Mouse (Mus musculus): Measurements from ENCODE around the gene Tgm1. TPM values are rescaled to one million over a fixed set of nuclear protein-coding genes. Genes with fewer than 3 reads are reported as not detected.
A peak's percentile ranks its signal among the peaks of the same experiment; 100 is the strongest.

Tgm1 gene
- polyA plus RNA-seq, 1 experiment from 2014 or later, result 0.28 TPM

DNA sequence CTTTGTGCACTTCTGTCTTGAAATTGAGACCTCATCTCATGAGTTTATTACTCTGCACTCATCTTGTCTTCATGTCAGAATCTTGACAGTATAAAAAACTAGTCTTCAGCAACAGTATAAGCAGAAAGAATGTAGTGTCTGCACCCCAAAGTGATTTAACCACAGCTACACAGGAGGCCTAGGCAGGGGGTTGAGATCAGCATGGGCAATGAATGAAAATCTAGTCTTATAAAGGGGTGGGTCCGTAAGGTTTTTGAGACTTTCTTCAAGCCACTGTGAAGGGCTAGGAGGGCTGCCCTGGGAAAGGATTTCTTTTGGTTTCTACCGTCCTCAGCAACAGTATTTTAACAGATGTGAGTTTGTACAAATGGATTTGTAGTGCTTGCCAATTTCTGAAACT is 53.1 kb downstream of the Tgm1 start:
- no peaks in the 10 kb centered on the region for H3K9me3 ChIP-seq (ENCODE audit: control insufficient read depth, low read length)
- ATAC-seq, result peak; percentile 16; the same call in 1 of the 2 replicates
- no peak overlapping the region for H3K9ac ChIP-seq (replicated peaks; ENCODE audit: low read depth, low read length)
- peak overlapping the region; percentile 69 for H3K4me2 ChIP-seq (ENCODE audit: low read length)
- H3K27me3 ChIP-seq (replicated peaks; ENCODE audit: control insufficient read depth, insufficient read depth, low read length), result no peaks in the 10 kb centered on the region
- peak overlapping the region; percentile 65 for H3K4me3 ChIP-seq (replicated peaks; ENCODE audit: low read length)
- H3K36me3 ChIP-seq (ENCODE audit: control insufficient read depth, insufficient read depth), result peaks cover 8% of the 10 kb centered on the region; the same call in 1 of the 2 replicates
- H3K27ac ChIP-seq (ENCODE audit: low read length), result no peak overlapping the region
- peaks cover 9% of the 10 kb centered on the region for H3K4me1 ChIP-seq (replicated peaks; ENCODE audit: control insufficient read depth, insufficient read depth, low read length)
- WGBS, result 33% methylated on average over 2 of the region's 2 CpGs

GRCm38 (mm10) chr14:55659960-55660573 is 53.7 kb downstream of the Tgm1 start, which contains the start of gene Mdp1:
TSS of gene Mdp1 (minus strand) at chr14:55660508.
- peaks cover 8% of the 10 kb centered on the region; the same call in 1 of the 2 replicates for H3K36me3 ChIP-seq (ENCODE audit: control insufficient read depth, insufficient read depth)
- peaks cover 9% of the 10 kb centered on the region for H3K4me1 ChIP-seq (replicated peaks; ENCODE audit: control insufficient read depth, insufficient read depth, low read length)
- H3K27ac ChIP-seq (ENCODE audit: low read length), result peak within 1 kb of the TSS; percentile 71
- WGBS, result under 1% methylated on average over 39 of the region's 39 CpGs
- H3K4me2 ChIP-seq (ENCODE audit: low read length), result peak within 1 kb of the TSS; percentile 69
- H3K27me3 ChIP-seq (replicated peaks; ENCODE audit: control insufficient read depth, insufficient read depth, low read length), result no peaks in the 10 kb centered on the region
- H3K9ac ChIP-seq (replicated peaks; ENCODE audit: low read depth, low read length), result peak within 1 kb of the TSS; percentile 69
- peak within 1 kb of the TSS; percentile 65 for H3K4me3 ChIP-seq (replicated peaks; ENCODE audit: low read length)
- no peaks in the 10 kb centered on the region for H3K9me3 ChIP-seq (ENCODE audit: control insufficient read depth, low read length)
- ATAC-seq, result peak; percentile 97

GRCm38 (mm10) chr14:55658011-55658410 is 55.7 kb downstream of the Tgm1 start:
- Histone ChIP-seq H3K4me1 (replicated peaks; ENCODE audit: control insufficient read depth, insufficient read depth, low read length) (peaks cover 9% of the 10 kb centered on the region), H3K9me3 (ENCODE audit: control insufficient read depth, low read length) (no peaks in the 10 kb centered on the region), H3K36me3 (ENCODE audit: control insufficient read depth, insufficient read depth) (peaks cover 6% of the 10 kb centered on the region; the same call in 1 of the 2 replicates), H3K4me3 (replicated peaks; ENCODE audit: low read length) (no peak overlapping the region), H3K4me2 (ENCODE audit: low read length) (no peak overlapping the region), H3K27me3 (replicated peaks; ENCODE audit: control insufficient read depth, insufficient read depth, low read length) (no peaks in the 10 kb centered on the region), H3K9ac (replicated peaks; ENCODE audit: low read depth, low read length) (no peak overlapping the region), H3K27ac (ENCODE audit: low read length) (no peak overlapping the region)
- 90% methylated on average over 5 of the region's 5 CpGs for WGBS
- no peak for ATAC-seq

GRCm38 (mm10) chr14:55656935-55657334 is 56.8 kb downstream of the Tgm1 start:
- H3K27me3 ChIP-seq (replicated peaks; ENCODE audit: control insufficient read depth, insufficient read depth, low read length), result no peaks in the 10 kb centered on the region
- no peak overlapping the region for H3K4me3 ChIP-seq (replicated peaks; ENCODE audit: low read length)
- H3K4me2 ChIP-seq (ENCODE audit: low read length), result no peak overlapping the region
- peaks cover 9% of the 10 kb centered on the region for H3K4me1 ChIP-seq (replicated peaks; ENCODE audit: control insufficient read depth, insufficient read depth, low read length)
- WGBS, result 93% methylated on average over 3 of the region's 3 CpGs
- H3K36me3 ChIP-seq (ENCODE audit: control insufficient read depth, insufficient read depth), result no peaks in the 10 kb centered on the region; the same call in 1 of the 2 replicates
- H3K9ac ChIP-seq (replicated peaks; ENCODE audit: low read depth, low read length), result no peak overlapping the region
- H3K27ac ChIP-seq (ENCODE audit: low read length), result no peak overlapping the region
- H3K9me3 ChIP-seq (ENCODE audit: control insufficient read depth, low read length), result no peaks in the 10 kb centered on the region
- no peak for ATAC-seq

DNA sequence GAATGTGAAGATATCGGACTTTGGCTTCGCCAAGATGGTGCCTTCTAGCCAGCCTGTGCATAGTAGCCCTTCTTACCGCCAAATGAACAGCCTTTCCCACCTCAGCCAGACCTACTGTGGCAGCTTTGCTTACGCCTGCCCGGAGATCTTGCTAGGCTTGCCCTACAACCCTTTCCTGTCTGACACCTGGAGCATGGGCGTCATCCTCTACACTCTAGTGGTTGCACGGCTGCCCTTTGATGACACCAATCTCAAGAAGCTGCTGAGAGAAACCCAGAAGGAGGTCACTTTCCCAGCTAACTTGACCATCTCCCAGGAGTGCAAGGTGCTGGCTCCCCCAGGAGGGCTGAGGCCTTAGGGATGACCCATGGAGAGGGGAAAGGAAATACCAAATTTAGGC is 62.2 kb downstream of the Tgm1 start:
- no peak overlapping the region for H3K27ac ChIP-seq (ENCODE audit: low read length)
- WGBS, result 93% methylated on average over 7 of the region's 7 CpGs
- H3K36me3 ChIP-seq (ENCODE audit: control insufficient read depth, insufficient read depth), result no peaks in the 10 kb centered on the region
- no peaks in the 10 kb centered on the region for H3K4me1 ChIP-seq (replicated peaks; ENCODE audit: control insufficient read depth, insufficient read depth, low read length)
- H3K4me2 ChIP-seq (ENCODE audit: low read length), result no peak overlapping the region
- no peaks in the 10 kb centered on the region for H3K9me3 ChIP-seq (ENCODE audit: control insufficient read depth, low read length)
- ATAC-seq, result no peak
- H3K9ac ChIP-seq (replicated peaks; ENCODE audit: low read depth, low read length), result no peak overlapping the region
- H3K4me3 ChIP-seq (replicated peaks; ENCODE audit: low read length), result no peak overlapping the region
- no peaks in the 10 kb centered on the region for H3K27me3 ChIP-seq (replicated peaks; ENCODE audit: control insufficient read depth, insufficient read depth, low read length)

Other genes starting within 250 kb of the Tgm1 start
- gene Dhrs4, start 235.2 kb downstream of the Tgm1 start, polyA plus RNA-seq (2015; fragmentation: Nextera tagmentation; extraction: Ambion mirVana), result 43.3 and 48.2 TPM in 2 replicates
- 29.4 and 38.1 TPM in 2 replicates for gene Carmil3, start 223.3 kb downstream of the Tgm1 start, polyA plus RNA-seq (2015; fragmentation: Nextera tagmentation; extraction: Ambion mirVana)
- gene Cpne6, start 203.5 kb downstream of the Tgm1 start, polyA plus RNA-seq (2015; fragmentation: Nextera tagmentation; extraction: Ambion mirVana), result 9.9 and 18.0 TPM in 2 replicates
- gene Nrl, start 188.9 kb downstream of the Tgm1 start, polyA plus RNA-seq (2015; fragmentation: Nextera tagmentation; extraction: Ambion mirVana), result not detected in 2 replicates
- 23.3 and 23.6 TPM in 2 replicates for gene Pck2, start 173.7 kb downstream of the Tgm1 start, polyA plus RNA-seq (2015; fragmentation: Nextera tagmentation; extraction: Ambion mirVana)
- gene Dcaf11, start 153.9 kb downstream of the Tgm1 start, polyA plus RNA-seq (2015; fragmentation: Nextera tagmentation; extraction: Ambion mirVana), result 123 and 127 TPM in 2 replicates
- 0.63 and 2.3 TPM in 2 replicates for gene A730061H03Rik, start 153.5 kb downstream of the Tgm1 start, polyA plus RNA-seq (2015; fragmentation: Nextera tagmentation; extraction: Ambion mirVana)
- gene Fitm1, start 138.3 kb downstream of the Tgm1 start, polyA plus RNA-seq (2015; fragmentation: Nextera tagmentation; extraction: Ambion mirVana), result not detected in 2 replicates
- gene Psme1, start 135.8 kb downstream of the Tgm1 start, polyA plus RNA-seq (2015; fragmentation: Nextera tagmentation; extraction: Ambion mirVana), result 185 and 197 TPM in 2 replicates
- 12.9 and 23.4 TPM in 2 replicates for gene Emc9, start 128.6 kb downstream of the Tgm1 start, polyA plus RNA-seq (2015; fragmentation: Nextera tagmentation; extraction: Ambion mirVana)
- 179 and 182 TPM in 2 replicates for gene Psme2, start 122.8 kb downstream of the Tgm1 start, polyA plus RNA-seq (2015; fragmentation: Nextera tagmentation; extraction: Ambion mirVana)
- 16.9 and 22.5 TPM in 2 replicates for gene Rnf31, start 122.2 kb downstream of the Tgm1 start, polyA plus RNA-seq (2015; fragmentation: Nextera tagmentation; extraction: Ambion mirVana)
- 7.8 and 11.8 TPM in 2 replicates for gene Irf9, start 110.4 kb downstream of the Tgm1 start, polyA plus RNA-seq (2015; fragmentation: Nextera tagmentation; extraction: Ambion mirVana)
- gene Rec8, start 95.9 kb downstream of the Tgm1 start, polyA plus RNA-seq (2015; fragmentation: Nextera tagmentation; extraction: Ambion mirVana), result 9.4 and 11.3 TPM in 2 replicates
- gene Ipo4, start 78.0 kb downstream of the Tgm1 start, polyA plus RNA-seq (2015; fragmentation: Nextera tagmentation; extraction: Ambion mirVana), result 92.5 and 110 TPM in 2 replicates
- gene Gm49378, start 76.0 kb downstream of the Tgm1 start, polyA plus RNA-seq (2015; fragmentation: Nextera tagmentation; extraction: Ambion mirVana), result 0.67 and 3.8 TPM in 2 replicates
- gene Tm9sf1, start 70.1 kb downstream of the Tgm1 start, polyA plus RNA-seq (2015; fragmentation: Nextera tagmentation; extraction: Ambion mirVana), result 62.1 and 66.2 TPM in 2 replicates
- gene Tssk4, start 63.7 kb downstream of the Tgm1 start, polyA plus RNA-seq (2015; fragmentation: Nextera tagmentation; extraction: Ambion mirVana), result 0.29 and 0.51 TPM in 2 replicates
- gene Mdp1, start 53.4 kb downstream of the Tgm1 start, polyA plus RNA-seq (2015; fragmentation: Nextera tagmentation; extraction: Ambion mirVana), result 63.5 and 71.3 TPM in 2 replicates
- 52.5 and 62.6 TPM in 2 replicates for gene Gmpr2, start 42.0 kb downstream of the Tgm1 start, polyA plus RNA-seq (2015; fragmentation: Nextera tagmentation; extraction: Ambion mirVana)
- gene Nedd8, start 41.8 kb downstream of the Tgm1 start, polyA plus RNA-seq (2015; fragmentation: Nextera tagmentation; extraction: Ambion mirVana), result 514 and 544 TPM in 2 replicates
- gene Tinf2, start 32.1 kb downstream of the Tgm1 start, polyA plus RNA-seq (2015; fragmentation: Nextera tagmentation; extraction: Ambion mirVana), result 31.4 and 32.6 TPM in 2 replicates
- gene Rabggta, start 8.3 kb upstream of the Tgm1 start, polyA plus RNA-seq (2015; fragmentation: Nextera tagmentation; extraction: Ambion mirVana), result 52.6 and 53.3 TPM in 2 replicates
- 81.9 and 83.5 TPM in 2 replicates for gene Dhrs1, start 31.8 kb upstream of the Tgm1 start, polyA plus RNA-seq (2015; fragmentation: Nextera tagmentation; extraction: Ambion mirVana)
- 36.4 and 46.0 TPM in 2 replicates for gene Nop9, start 31.8 kb upstream of the Tgm1 start, polyA plus RNA-seq (2015; fragmentation: Nextera tagmentation; extraction: Ambion mirVana)
- gene Cideb, start 44.5 kb upstream of the Tgm1 start, polyA plus RNA-seq (2015; fragmentation: Nextera tagmentation; extraction: Ambion mirVana), result 0.21 TPM in 1 of 2 replicates, not detected in the other
- gene Ltb4r2, start 47.5 kb upstream of the Tgm1 start, polyA plus RNA-seq (2015; fragmentation: Nextera tagmentation; extraction: Ambion mirVana), result 0.21 and 0.38 TPM in 2 replicates
- gene Ltb4r1, start 52.0 kb upstream of the Tgm1 start, polyA plus RNA-seq (2015; fragmentation: Nextera tagmentation; extraction: Ambion mirVana), result 0.24 and 0.25 TPM in 2 replicates
- 3.2 and 3.7 TPM in 2 replicates for gene Adcy4, start 70.2 kb upstream of the Tgm1 start, polyA plus RNA-seq (2015; fragmentation: Nextera tagmentation; extraction: Ambion mirVana)
- gene Ripk3, start 74.9 kb upstream of the Tgm1 start, polyA plus RNA-seq (2015; fragmentation: Nextera tagmentation; extraction: Ambion mirVana), result 2.7 and 3.2 TPM in 2 replicates
- gene Nfatc4, start 109.2 kb upstream of the Tgm1 start, polyA plus RNA-seq (2015; fragmentation: Nextera tagmentation; extraction: Ambion mirVana), result 11.7 and 12.3 TPM in 2 replicates
- 11.3 and 13.2 TPM in 2 replicates for gene Nynrin, start 140.1 kb upstream of the Tgm1 start, polyA plus RNA-seq (2015; fragmentation: Nextera tagmentation; extraction: Ambion mirVana)
- gene Cbln3, start 170.5 kb upstream of the Tgm1 start, polyA plus RNA-seq (2015; fragmentation: Nextera tagmentation; extraction: Ambion mirVana), result 0.14 and 0.21 TPM in 2 replicates
- 10.3 and 11.1 TPM in 2 replicates for gene Khnyn, start 171.0 kb upstream of the Tgm1 start, polyA plus RNA-seq (2015; fragmentation: Nextera tagmentation; extraction: Ambion mirVana)
- 102 and 128 TPM in 2 replicates for gene Sdr39u1, start 186.4 kb upstream of the Tgm1 start, polyA plus RNA-seq (2015; fragmentation: Nextera tagmentation; extraction: Ambion mirVana)
- 0.27 and 0.61 TPM in 2 replicates for gene Cma1, start 230.7 kb upstream of the Tgm1 start, polyA plus RNA-seq (2015; fragmentation: Nextera tagmentation; extraction: Ambion mirVana)
- not detected in 2 replicates for gene Cma2, start 237.1 kb upstream of the Tgm1 start, polyA plus RNA-seq (2015; fragmentation: Nextera tagmentation; extraction: Ambion mirVana)

All from forebrain, embryonic 16.5 days (tissue).